Mouse (Mus musculus): ENCODE measurements around the gene Cbfa2t3.

GRCm38 (mm10) chr8:122686879-122687278, 12.0 kb downstream of the Cbfa2t3 start:
- TF ChIP-seq CTCF (IDR thresholded peaks at IDR 0.05) (no peak), POLR2A (IDR thresholded peaks at IDR 0.05; ENCODE audit: insufficient read depth, low read depth, low read length) (no peak)
